In the genomic region with DNA sequence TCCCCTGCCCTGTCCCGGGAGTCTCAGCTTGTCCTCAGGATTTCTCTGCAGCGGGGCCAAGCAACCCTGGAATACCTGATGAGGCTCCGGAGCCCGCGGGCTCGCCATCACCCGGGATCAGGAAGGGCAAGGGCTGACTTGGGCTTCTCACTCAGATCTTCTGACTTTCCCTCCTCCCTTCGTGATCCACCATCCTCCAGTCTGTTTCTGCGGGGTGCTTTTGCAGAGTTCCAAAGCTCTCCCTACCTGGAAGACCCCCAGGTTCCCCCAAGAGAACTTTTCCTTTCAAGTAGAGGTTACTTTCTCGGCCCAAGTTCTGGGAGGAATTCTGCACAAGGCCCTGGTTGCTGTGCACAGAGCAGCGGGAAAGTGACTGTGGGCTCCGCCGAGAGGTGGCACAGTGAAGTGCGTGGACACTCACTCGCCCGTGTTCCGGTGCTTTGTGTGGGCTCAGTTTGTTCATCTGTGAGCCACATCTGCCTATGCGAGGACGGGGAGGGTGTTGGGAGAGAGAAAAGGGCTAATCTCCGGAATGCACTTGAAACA, we compare ENCODE assay signal across 8 mouse cellular contexts. TPM values are rescaled to one million over a fixed set of nuclear protein-coding genes. Genes with fewer than 3 reads are reported as not detected.
DNase-seq lines count a peak whose midpoint lies in the region; ATAC-seq lines count a peak whose summit lies in the region.

No protein-coding gene starts in this region.

- H3K4me2 ChIP-seq in forebrain, embryonic 11.5 days (ENCODE audit: low read depth, low read length, severe bottlenecking), result peak overlapping the region; percentile 97
- peak overlapping the region; percentile 94 for H3K4me2 ChIP-seq in lung, embryonic 16.5 days (ENCODE audit: low read depth, low read length)

- H3K9ac ChIP-seq in forebrain, embryonic 11.5 days (ENCODE audit: low read length), result peak overlapping the region; percentile 84
- peak overlapping the region; percentile 88 for H3K9ac ChIP-seq in lung, embryonic 16.5 days (ENCODE audit: low read length)

- no peak for ATAC-seq in forebrain, embryonic 11.5 days (replicated peaks; ENCODE audit: low FRiP score)
- peak; percentile 20; the same call in 1 of the 2 replicates for ATAC-seq in lung, embryonic 16.5 days (ENCODE audit: low read depth)

- peak overlapping the region; percentile 79 for H3K4me3 ChIP-seq in forebrain, embryonic 11.5 days (ENCODE audit: low read depth, low read length)
- peak overlapping the region; percentile 88 for H3K4me3 ChIP-seq in lung, embryonic 16.5 days (ENCODE audit: low read length)

- under 1% methylated on average over 20 of the region's 20 CpGs for WGBS in forebrain, embryonic 11.5 days
- 0% methylated on average over 20 of the region's 20 CpGs for WGBS in lung, embryonic 16.5 days

- H3K9me3 ChIP-seq in forebrain, embryonic 11.5 days (ENCODE audit: control insufficient read depth, low read length), result no peaks in the 10 kb centered on the region
- H3K9me3 ChIP-seq in lung, embryonic 16.5 days (ENCODE audit: control insufficient read depth, low read length), result no peaks in the 10 kb centered on the region

- peak; percentile 55 for DNase-seq in ES-CJ7 (ENCODE audit: low read depth, low spot score)
- peak; percentile 22 for DNase-seq in c-Kit-positive CD71-positive TER-119-negative erythroid progenitor cells, embryonic 14.5 days (ENCODE audit: low read depth)
- peak; percentile 75 for DNase-seq in forebrain, embryonic 11.5 days (ENCODE audit: low spot score)
- DNase-seq in heart, postnatal 10 days, result peak; percentile 57 to 64
- DNase-seq in layer of hippocampus, adult 18-20 months (ENCODE audit: low spot score in 2 of 2), result peak; percentile 26 to 70
- DNase-seq in ovary, postnatal 14 days (ENCODE audit: low spot score), result peak; percentile 30
- DNase-seq in thymus, postnatal 25 days, result peak; percentile 53

- peaks cover 2% of the 10 kb centered on the region; the same call in 1 of the 2 replicates for H3K4me1 ChIP-seq in forebrain, embryonic 11.5 days (replicated peaks; ENCODE audit: control insufficient read depth, insufficient read depth, low read length)
- H3K4me1 ChIP-seq in lung, embryonic 16.5 days (replicated peaks; ENCODE audit: control insufficient read depth, insufficient read depth, low read length), result peaks cover 10% of the 10 kb centered on the region

- intact Hi-C loops in heart, postnatal 10 days (cut with DNase I), result loop anchor here (5.0 kb wide), 1 partner anchor 79 kb away; the partner anchor contains the start of gene Gk5

- no peaks in the 10 kb centered on the region for H3K27me3 ChIP-seq in forebrain, embryonic 11.5 days (ENCODE audit: control insufficient read depth, insufficient read depth, low read length)
- H3K27me3 ChIP-seq in lung, embryonic 16.5 days (ENCODE audit: control insufficient read depth, insufficient read depth, low read depth, low read length), result no peaks in the 10 kb centered on the region

- H3K36me3 ChIP-seq in forebrain, embryonic 11.5 days (ENCODE audit: control insufficient read depth, insufficient read depth, low read length), result no peaks in the 10 kb centered on the region
- no peaks in the 10 kb centered on the region for H3K36me3 ChIP-seq in lung, embryonic 16.5 days (ENCODE audit: control insufficient read depth, insufficient read depth, low read length)

- peak overlapping the region; percentile 37 for H3K27ac ChIP-seq in forebrain, embryonic 11.5 days (ENCODE audit: low read depth, low read length)
- H3K27ac ChIP-seq in lung, embryonic 16.5 days (ENCODE audit: low read length), result peak overlapping the region; percentile 91

RNA-seq across cellular contexts. Expression of gene Tfdp2, which starts 0.6 kb away (rescaled TPM):
- 70.5 and 81.4 TPM in 2 replicates for polyA plus RNA-seq in forebrain, embryonic 11.5 days (2014; fragmentation: Nextera tagmentation; extraction: Ambion mirVana)
- total RNA-seq in heart, postnatal 10 days (2021), result 10 to 100 TPM; 41.7 to 56.5 TPM
- 10 to 100 TPM; 40.6 to 46.4 TPM for total RNA-seq in layer of hippocampus, adult 18-20 months (2021)
- 39.2 and 42.5 TPM in 2 replicates for polyA plus RNA-seq in lung, embryonic 16.5 days (2015; fragmentation: Nextera tagmentation; extraction: Ambion mirVana)

Comparison
In these comparisons a context has a peak if more than half of its experiments do, and no peak if none do; other contexts are left out.
1. DNase-seq: peak in every context shown above with its lines; median percentile 75 in forebrain, embryonic 11.5 days; 60 in heart, postnatal 10 days; 55 in ES-CJ7; 53 in thymus, postnatal 25 days; 48 in layer of hippocampus, adult 18-20 months; 30 in ovary, postnatal 14 days; 22 in c-Kit-positive CD71-positive TER-119-negative erythroid progenitor cells, embryonic 14.5 days.